Mouse (Mus musculus) heart, adult 11 months (tissue): ENCODE data around the gene Zfp628.
"Not testable (repeated sequence)": the region's sequence is repeated elsewhere in the genome, so short reads cannot be mapped to it uniquely, and the experiment has no call there.

ENCODE experiments used
- DNase-seq: peaks from one replicate; pipeline ENCODE4 v3.0.0; 2022

Zfp628 gene

DNA sequence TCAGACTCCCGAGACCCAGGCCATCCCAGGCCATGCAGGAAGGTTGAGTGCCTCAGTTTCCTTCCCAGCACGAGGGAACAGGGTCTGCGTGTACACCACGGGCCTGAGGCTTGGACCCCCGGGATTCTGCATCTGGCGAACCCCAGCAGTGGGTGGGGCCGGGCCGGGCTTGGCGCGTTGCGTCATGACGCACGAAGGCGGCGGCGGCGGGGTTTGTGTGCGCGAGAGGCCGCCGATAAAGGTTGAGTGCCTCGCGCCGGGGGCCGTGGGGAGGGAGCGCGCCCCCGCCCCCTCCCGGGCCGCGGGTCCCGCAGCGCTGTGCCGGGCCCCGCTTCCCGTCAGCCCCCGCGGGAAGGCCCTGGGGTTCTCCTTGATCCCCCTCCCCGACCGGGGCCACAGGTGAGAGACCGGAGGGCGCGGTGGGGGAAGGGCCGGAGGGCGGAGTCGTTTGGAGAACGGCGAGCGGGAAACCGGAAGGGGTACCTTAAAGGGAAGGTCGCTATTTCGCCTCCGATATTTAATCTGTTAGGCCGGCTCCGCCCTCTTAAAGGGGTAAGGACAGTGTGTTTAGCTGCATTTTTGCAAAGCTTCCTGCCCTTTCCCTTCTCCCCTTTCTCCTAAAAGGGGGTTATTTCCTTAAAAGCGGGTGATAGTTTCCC is at the start of gene Zfp628:
TSS of gene Zfp628 (plus strand) at position 211 of the 659 bp plus-strand sequence.
- peak; percentile 99 for DNase-seq

DNA sequence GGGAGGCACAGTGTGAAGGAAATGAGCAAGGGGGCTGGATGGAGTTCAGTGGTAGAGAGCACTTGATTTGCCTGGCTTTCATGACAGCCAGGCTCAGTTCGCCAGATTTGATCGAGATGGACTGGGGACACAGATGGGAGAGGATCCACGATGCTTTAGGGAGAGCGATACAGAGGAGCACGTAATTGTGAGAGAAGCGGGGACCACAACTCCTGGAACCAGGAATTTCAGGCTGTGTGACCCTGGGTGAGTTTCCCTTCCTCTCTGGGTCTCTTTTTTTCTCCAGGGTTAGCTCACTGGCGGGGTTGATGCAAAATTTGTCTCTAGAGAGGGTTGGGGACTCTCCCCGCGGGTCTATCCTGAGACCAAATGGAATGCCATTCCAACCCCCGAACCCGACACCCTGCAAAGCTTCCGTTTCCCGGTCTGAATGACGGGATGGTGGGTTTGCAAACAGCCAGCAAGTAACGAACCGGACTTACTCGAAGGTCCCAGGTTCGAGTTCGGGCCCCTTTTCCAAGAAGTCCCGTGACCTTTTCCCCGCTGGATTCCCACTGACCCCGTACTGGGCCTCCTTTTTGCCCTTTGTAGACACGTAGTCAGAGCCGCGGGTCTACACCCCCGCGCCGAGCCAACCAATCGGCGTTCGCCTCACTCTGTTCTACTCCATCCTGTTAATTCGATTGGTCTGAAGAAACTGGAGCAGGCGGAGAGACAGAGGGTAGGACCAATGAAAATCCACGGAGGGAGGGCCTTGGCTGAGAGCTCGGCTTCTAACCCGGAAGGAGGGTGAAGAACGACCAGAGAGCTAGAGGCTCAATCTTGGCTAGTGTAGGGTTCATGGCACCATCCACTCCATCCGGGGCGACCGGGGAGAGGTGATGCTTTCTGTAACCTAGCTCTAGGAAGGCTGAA is 49.2 kb upstream of the Zfp628 start:
- DNase-seq, result peak; percentile 100

DNA sequence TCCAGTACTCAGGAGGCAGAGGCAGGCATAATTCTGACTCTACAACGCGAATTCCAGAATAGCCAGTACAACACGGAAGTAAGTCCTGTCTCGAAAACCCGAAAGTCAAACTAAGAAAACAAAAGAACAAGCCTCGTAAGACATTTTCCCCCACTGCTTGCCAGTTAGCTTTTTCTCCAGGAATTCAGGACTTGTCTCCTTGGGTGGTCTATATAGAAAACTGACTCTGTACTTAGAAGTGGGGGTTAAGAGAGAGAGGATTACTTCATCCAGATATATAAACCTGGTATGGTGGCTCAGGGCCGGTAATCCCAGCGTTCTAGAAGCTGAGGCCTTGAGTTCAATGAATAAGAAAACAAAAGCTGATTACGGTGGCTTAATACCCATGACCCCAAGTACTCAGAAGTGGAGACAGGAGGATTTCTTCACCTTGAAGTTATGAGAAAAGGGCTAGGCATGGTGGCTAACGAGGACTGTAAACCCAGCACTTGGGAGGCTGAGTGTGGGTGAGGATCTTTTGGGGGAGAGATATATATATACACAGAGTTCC is 48.3 kb upstream of the Zfp628 start:
- DNase-seq, result no peak

DNA sequence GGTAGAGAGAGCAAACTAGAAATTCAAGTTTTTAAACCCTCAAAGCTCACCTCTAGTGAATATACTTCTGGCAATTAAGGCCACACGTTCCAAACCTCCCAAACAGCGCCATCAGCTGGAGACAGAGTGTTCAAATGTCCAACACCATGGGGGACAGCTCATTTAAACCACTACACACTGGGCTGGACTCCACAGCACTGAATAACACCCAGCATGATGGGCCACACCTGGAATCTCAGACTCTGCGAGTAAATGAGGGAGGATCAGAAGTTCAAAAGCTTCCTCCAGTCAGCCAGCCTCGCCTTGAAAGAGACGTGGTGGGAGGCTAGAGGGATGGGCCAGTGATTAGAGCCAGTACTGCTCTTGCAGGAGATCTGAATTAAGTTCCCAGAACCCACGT is 44.9 kb upstream of the Zfp628 start, which contains the start of gene Isoc2b:
TSS of gene Isoc2b (minus strand) at position 126 of the 400 bp plus-strand sequence.
- peak; percentile 80 for DNase-seq

DNA sequence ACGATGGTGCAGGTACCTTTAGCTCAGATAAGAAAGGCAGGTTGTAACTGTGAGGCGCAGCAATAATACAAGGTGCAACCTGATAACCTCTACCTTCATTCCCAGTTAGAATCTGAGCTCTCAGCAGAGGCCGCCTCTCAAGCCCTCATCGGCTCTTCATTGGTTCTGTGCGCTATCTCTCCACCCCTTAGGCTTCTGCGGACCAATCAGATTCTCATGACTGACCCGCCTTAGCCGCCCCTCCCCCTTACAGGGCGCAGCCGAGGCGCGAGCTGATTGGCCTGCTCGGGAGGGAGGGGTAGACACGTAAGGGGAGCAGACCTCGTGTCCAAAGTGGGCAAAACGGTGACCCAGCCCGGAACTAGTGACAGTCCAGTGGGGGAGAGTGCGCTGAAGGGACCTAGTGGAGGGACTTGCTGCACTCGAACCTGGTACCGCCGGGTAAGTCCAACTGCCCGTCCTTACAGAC is 38.2 kb upstream of the Zfp628 start, which contains the start of gene Isoc2a:
TSS of gene Isoc2a (plus strand) at position 401 of the 469 bp plus-strand sequence.
- peak; percentile 100 for DNase-seq

DNA sequence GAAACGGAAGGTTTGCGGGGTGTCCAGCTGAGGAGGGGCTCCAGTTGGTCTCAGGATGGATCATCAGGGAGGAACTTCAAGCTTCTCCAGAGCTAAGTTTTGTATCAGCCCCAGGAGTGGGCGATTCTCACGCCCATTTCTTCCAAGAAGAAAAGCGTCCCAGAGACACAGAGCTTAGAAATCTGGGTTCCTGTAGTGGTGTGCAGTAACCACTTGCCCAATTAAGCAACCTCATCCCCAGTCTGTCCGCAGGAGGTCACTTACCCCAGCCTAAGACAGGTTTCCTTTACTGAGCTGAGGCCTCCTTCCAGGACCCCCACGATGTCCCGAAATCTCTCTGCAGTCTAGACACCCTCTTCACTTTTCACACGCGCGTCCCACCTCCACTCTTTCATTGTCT is 37.8 kb upstream of the Zfp628 start:
- DNase-seq, result no peak

DNA sequence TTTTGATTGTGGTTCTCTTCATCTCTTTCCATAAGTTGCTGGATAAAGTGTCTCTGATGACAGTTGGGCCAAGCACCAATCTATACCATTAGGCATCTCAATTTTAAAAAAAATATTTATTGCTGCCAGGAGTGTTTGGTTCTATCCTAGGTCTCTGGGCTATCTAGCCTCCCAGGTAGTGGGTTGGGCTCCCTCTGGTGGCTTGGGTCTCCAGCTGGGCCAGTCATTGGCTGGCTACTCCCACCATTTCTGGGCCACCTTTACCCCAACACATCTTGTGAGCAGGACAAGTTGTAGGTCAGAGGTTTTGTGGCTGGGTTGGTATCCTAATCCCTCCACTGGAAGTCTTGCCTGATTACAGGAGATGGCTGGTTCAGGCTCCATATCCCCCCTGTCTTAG is 36.8 kb upstream of the Zfp628 start:
- no peak for DNase-seq

DNA sequence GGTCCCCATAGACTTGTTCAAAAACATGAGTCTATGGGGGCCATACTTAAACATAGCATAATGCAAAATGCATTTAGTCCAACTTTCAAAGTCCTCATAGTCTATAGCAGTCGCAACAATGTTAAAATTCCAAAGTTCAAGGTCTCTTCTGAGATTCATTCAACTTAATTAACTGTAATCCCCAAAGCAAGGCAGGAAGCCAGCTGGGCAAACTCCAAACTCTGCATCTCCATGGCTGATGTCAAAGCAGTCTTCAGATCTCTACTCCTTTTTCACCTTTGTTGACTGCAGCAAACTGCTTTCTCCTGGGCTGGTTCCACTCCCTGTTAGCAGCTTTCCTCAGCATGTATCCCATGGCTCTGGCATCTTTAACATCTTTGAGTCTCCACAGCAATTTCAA is 36.0 kb upstream of the Zfp628 start:
- not testable (repeated sequence) for DNase-seq

DNA sequence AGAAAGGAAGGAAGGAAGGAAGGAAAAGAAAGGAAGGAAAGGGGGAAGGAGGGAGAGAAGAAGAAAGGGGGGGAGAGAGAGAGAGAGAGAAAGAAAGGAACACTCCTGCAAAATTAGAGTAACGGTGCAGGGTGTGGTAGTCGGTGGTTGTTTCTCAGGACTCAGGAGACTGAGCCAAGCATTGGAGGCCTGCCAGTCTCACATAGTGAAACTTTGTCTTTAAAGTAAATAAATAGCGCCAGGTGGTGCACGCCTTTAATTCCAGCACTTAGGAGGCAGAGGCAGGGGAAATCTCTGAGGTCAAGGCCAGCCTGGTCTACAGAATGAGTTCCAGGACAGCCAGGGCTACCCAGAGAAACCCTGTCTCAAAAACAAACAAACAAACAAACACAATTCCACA is 28.3 kb upstream of the Zfp628 start:
- DNase-seq, result no peak

DNA sequence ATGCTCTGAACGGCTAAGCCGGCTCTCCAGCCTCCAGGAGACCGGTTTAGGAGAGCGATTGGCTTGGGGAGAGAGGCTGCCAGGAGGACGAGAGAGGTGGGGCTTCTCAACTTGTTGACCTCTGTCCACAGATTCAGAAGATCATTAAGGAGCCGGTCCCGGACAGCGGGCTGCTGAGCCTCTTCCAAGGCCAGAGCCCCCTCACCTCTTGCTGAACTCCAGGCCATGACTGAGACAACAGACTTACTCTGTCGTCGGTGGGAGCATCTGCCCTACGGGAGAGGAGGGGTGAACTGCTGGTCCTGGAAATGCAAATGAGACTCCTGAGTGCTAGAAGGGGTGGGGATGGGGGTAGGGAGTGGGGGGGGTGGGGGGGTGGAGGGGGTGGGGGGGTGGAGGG is 19.8 kb upstream of the Zfp628 start:
- DNase-seq, result no peak

DNA sequence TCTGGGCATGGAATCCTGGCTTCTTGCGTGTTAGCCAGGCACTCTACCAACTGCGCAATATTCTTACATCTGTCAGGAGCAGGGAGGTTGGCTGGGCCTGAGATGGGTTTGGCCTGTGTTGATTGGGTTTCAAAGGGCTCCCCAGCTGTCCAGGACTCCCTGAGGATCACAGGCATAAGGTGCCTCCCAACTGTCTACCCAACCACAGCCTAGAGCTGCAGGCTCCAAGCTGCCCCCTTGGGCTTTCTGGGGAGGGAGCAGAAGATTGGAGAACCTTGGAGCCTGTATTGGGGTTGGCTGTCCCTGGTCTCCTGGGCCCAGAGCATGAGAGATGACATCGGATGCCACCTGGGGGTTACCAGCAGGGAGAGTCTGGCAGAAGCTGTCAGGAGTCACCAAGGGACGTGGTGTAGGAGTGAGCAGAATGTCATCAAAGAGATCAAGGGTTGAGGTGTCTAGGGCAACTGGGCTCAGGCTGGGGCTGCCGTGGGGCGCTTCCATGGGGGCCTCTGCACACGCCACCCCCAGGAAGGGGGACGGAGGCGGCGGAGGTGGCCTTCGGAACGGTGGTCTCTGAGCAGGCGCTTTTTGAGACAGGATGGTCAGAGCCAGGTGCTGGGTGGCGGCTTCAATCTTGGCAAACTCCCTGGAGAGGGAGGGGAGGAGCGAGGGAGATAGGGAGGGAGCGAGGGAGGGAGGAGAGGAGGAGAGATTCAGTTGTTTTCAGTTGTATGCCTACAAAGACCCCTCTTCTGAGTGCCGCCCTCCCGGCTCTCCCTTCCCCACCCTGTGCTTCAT is 16.0 kb upstream of the Zfp628 start:
- DNase-seq, result no peak

DNA sequence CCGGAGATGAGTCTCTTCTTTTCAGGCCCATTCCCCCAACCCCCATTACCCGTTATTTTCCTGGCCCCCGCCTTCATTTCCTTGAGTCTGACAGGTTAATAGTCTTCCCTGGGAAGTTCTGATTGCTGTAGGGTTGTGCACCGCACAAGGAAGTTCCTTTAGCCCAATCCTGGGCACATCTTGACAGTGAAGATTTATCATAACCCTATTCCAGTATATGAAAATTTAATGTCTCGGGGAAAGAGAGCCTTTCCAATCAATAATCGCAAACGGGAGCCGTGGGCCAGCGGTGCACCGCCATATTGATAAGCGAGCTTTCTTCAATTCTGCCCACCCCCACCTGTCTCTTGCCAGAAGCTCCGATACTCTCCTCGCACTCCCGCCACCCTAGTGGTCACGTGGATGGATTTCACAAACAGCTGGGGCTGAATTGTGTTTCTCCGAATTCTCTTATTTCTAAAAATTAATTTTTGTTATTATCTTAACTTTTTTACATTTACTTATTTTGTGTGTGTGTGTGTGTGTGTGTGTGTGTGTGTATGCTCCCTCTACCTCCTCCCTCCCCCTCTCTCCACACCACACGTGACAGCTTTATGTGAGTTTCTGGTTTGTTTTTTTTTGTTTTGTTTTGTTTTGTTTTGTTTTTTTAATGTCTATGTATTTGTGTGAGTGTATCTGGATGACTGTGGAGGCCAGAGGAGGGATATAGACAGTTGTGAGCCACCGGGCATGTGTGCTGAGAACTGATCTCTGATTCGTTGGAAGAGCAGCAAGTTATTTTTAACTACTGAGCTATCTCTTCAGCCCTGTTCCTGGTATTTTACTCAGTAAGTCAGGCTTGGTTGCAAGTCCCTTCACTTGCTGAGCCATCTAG is 15.1 kb upstream of the Zfp628 start:
- DNase-seq, result peak; percentile 93

DNA sequence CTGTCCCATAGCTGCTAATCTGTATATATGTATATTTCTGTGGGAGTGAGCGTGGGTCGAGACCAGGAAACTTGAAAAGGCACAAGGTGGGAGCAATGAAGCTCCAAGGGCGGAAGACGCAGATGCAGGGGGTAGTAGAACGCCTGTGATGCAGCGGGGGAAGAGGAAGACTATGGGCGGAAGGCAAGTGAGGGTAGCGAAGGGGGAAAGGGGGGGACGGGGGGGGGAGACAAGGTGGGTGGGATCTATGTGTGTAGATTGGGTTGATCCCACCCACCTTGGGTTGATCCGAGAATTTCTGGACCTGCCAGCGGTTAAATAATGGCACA is 14.5 kb upstream of the Zfp628 start:
- no peak for DNase-seq

DNA sequence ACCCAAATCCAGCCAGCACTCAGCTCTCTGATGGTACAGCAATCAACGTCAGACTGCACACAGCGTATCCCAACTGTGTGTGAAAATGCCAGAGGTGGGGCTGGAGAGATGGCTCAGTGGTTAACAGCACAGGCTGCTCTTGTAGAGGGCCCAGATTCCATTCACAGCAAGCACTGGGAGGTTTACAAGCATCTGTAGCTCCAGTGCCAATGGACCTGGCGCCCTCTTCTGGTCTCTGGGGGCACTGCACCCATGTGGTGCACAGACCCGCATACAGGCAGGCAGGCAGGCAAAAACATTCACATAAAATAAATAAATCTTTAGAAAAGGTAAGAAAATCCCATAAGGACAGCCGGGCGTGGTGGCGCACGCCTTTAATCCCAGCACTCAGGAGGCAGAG is 13.8 kb upstream of the Zfp628 start:
- DNase-seq, result no peak

DNA sequence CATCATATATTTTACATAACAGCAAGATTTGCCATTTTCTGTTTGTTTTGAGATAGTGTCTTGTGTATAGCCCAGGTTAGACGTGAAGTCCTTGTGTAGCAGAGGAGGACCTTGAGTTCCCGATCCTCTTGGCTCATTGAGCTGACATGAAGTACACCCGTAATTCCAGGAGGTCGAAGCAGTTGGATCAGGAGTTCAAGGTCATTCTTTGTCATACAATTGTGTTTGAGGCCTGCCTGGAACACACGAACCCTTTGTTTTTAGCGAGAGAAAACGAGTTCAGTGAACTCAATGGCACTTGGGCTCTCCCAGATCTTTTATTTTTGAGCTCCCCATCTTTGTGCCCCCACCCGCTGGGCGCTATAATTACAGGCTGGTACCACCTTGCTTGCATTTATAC is 12.6 kb upstream of the Zfp628 start:
- DNase-seq, result no peak

DNA sequence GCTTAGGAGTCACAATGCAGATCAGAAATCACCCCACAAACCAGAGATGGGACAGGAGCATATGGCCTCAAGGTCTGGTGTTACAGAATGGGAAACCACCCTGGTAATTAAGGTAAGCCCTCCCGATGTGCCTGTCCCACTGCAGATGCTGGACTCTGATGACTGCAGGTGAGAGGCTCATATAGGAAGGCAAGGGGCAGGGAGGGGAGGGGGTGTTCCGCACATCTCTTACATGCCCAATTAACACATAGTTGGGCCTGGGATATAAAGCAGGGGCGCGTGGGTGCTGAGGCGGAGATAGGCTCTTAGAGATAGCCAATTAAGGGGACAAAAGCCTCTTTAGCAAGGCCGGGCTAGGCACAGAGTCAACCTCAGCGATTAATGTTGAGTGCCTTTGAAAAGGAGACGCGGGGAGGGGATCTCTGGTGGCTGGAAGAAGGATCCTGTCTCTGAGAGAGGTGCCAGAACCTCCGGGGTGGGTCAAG is 8.5 kb upstream of the Zfp628 start, which contains the start of gene Gm36210:
TSS of gene Gm36210 (minus strand) at position 51 of the 485 bp plus-strand sequence.
- no peak for DNase-seq

DNA sequence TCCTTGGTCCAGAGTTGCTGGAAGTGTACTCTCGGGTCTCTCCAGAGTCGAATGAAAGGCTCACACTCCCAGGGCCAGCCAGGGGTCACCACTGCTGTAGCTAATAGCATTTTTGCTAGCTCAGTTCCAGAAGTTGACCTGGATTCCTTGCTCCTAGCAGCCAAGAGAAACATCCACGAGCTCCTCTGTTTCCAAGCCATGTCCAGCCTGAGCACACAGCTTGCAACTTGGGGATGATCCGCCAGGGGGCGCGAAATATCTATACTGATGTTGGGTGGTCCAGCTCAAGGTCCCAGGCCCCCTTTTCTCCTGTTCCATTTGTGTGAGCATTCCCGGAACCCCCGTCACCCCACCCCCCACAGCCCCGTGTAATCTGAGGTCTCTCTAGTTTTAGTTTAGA is 3.5 kb upstream of the Zfp628 start:
- peak; percentile 93 for DNase-seq

DNA sequence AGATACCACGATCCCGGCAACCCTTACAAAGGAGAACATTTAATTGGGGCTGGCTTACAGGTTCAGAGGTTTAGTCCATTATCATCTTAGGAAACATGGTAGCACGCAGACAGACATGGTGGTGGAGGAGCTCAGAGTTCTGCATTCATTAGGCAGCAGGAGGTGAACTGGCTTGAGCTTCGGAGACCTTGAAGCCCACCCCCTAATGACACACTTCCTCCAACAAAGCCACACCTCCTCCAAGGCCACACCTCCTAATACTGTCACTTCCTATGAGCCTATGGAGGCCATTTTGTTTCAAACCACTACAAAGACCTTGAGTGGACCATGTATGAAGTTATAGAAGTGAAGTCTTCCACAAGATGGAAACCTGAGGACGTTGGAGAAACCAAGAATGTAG is 2.8 kb upstream of the Zfp628 start:
- no peak for DNase-seq

DNA sequence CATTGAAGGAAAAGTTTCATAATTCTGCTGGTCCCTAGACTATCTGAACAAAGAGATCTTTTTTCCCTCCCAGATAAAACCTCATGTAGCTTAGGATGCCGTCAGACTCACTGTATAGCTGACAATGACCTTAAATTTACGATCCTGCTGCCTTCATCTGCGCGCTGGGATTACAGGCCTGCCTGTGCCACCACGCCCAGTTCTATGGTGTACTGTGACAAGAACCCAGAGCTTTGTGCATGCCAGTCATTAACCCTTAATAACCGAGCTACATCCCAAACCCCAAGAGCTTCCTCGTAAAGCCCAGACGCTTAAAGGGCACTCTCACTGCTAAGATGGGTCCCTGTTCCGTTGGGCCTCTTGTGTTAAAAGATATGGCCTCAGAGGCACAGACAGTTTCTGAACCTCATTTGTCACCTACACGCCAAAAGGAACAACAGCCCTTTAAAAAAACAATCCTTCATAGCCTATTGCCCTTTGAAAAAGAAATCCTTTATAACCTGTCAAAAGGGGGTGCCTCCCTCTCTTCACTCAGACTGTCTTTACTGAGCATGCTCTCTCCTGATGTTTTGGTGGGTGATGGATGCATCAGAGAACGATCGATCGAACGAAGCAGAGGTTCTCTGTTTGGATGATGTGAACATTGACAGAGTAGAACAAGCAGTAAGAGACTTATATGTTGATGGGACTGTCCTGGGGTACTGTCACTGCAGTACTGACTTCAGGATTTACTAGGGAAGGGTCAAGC is 826 bp downstream of the Zfp628 start:
- DNase-seq, result no peak

DNA sequence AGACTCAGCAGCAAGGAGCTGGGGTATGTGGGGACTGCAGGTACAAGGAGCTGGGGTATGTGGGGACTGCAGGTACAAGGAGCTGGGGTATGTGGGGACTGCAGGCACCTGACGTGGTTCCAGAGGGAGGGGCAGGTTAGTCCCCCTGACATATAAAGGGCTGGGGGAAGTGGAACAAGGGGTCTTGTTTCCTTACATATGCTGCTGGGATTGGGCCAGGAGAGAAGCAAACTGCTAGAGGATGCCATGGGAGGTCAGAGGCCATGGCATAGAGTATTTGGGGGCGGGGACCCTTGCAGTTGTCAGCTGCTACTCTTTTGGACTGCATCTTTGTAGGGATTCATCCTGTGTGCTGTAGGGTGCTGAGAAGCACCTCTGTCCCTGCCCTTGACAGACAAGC is 2.5 kb downstream of the Zfp628 start:
- peak; percentile 89 for DNase-seq

DNA sequence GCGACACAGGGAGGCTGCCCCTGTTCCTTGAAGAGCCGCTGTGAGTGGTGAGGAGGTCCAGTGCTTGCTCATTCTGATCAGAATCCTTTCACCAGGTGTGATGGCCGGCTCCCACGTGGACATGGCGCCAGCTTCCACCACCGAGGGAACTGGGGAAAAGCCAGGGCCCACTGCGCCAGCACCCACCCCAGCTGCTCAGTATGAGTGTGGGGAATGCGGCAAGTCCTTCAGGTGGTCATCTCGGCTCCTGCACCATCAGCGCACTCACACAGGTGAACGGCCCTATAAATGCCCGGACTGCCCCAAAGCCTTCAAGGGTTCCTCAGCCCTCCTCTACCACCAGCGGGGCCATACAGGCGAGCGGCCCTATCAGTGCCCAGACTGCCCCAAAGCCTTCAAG is 3.7 kb downstream of the Zfp628 start:
- DNase-seq, result peak; percentile 90
